Mouse (Mus musculus) embryonic facial prominence, embryonic 13.5 days (tissue): ENCODE measurements around the gene Unk. TPM values are rescaled to one million over a fixed set of nuclear protein-coding genes. Genes with fewer than 3 reads are reported as not detected.

Experiments used
- ATAC-seq: fragments of 200-750 bp; cut with Nextera tagmentation; 2 replicates; pipeline ENCODE4 v1.8.0; 2017; ENCODE audit warnings: low read depth; ENCODE audit not compliant: insufficient number of reproducible peaks, insufficient read depth, low FRiP score, low TSS enrichment
- H3K27ac ChIP-seq: fragments of 300-500 bp; sonication (generic); 2 replicates; pipeline ENCODE4 v1.5.1; 2015; ENCODE audit warnings: moderate library complexity, mild to moderate bottlenecking, inconsistent platforms
- H3K27me3 ChIP-seq: fragments of 300-500 bp; sonication (generic); 2 replicates; pipeline ENCODE4 v1.6.1; 2015; ENCODE audit warnings: mild to moderate bottlenecking, inconsistent platforms
- H3K36me3 ChIP-seq: fragments of 300-500 bp; sonication (generic); 2 replicates; pipeline ENCODE4 v1.6.1; 2015; ENCODE audit warnings: mild to moderate bottlenecking, inconsistent platforms
- H3K4me1 ChIP-seq: fragments of 300-500 bp; sonication (generic); 2 replicates; pipeline ENCODE4 v1.6.1; 2015; ENCODE audit warnings: inconsistent platforms
- H3K4me2 ChIP-seq: fragments of 300-500 bp; sonication (generic); 2 replicates; pipeline ENCODE4 v1.6.1; 2015; ENCODE audit warnings: moderate library complexity, mild to moderate bottlenecking, inconsistent platforms
- H3K4me3 ChIP-seq: fragments of 300-500 bp; sonication (generic); 2 replicates; pipeline ENCODE4 v1.5.1; 2015; ENCODE audit warnings: mild to moderate bottlenecking, inconsistent platforms
- H3K9ac ChIP-seq: fragments of 300-500 bp; sonication (generic); 2 replicates; pipeline ENCODE4 v1.6.1; 2015; ENCODE audit warnings: mild to moderate bottlenecking, inconsistent platforms
- H3K9me3 ChIP-seq: fragments of 300-500 bp; sonication (generic); 2 replicates; pipeline ENCODE4 v1.6.1; 2016; ENCODE audit warnings: inconsistent platforms
- whole genome bisulfite sequencing: fragments of 180-500 bp; shearing (Covaris S2); methylation state at CpG from one replicate; pipeline ENCODE4 v1.1.7; 2015; ENCODE audit warnings: mixed read lengths; 5-methylcytosine and 5-hydroxymethylcytosine counted together
- polyA plus RNA-seq: library from polyadenylated mRNA; unstranded; fragments of >200 nt; fragmentation: Nextera tagmentation; extraction: Ambion mirVana; gene quantifications from 2 replicates; pipeline ENCODE4 v1.2.1, GENCODE M21; 2015

Gene Unk
- polyA plus RNA-seq = 40.7 and 44.9 TPM in 2 replicates

DNA sequence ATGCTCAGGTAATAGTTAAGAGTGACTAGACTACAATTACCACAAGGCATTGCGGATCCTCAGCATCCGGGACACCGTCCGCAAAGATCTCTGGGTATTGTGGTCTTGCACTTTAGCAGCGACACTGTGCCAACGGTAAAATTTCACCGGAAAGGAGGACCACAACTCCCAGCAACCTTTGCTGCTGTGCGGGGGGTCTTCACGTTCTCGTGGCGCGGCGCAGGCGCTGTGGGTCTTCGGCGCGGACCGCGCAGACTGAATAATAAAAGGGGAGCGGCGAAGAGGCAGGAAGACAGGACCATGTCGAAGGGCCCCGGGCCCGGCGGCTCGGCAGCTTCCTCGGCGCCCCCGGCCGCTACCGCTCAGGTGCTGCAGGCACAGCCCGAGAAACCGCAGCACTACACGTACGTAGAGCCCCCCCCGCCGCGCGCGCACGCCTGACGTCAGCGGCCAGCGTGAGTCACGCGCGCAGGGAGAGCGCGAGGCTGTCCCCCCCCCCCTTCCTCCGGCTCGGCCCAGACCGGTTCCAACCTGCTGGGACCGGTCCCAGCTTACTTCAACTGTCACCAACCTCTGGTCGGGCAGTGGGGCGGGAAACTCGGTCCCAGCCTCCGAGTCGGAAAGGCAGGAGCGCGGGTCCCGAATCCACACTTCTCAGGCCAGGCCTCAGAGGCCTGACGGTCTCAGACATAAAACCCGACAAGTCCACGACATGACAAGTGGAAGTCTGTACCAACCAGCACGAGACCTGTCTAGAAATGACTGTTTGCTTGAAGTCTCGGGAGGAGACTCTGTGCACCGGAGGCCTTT lies at the start of gene Unk:
Unk (plus strand) TSS at position 235 of the 810 bp plus-strand sequence.
- H3K9ac ChIP-seq = peak within 1 kb of the TSS; percentile 95
- H3K4me2 ChIP-seq = peak within 1 kb of the TSS; percentile 72
- ATAC-seq = peak; percentile 92
- peaks cover 15% of the 10 kb centered on the region for H3K36me3 ChIP-seq
- under 1% methylated on average over 67 of the region's 67 CpGs for WGBS
- peaks cover 18% of the 10 kb centered on the region for H3K4me1 ChIP-seq
- H3K9me3 ChIP-seq = no peaks in the 10 kb centered on the region
- H3K27me3 ChIP-seq = no peaks in the 10 kb centered on the region
- H3K27ac ChIP-seq = peak within 1 kb of the TSS; percentile 100
- H3K4me3 ChIP-seq = peak within 1 kb of the TSS; percentile 71

- Histone ChIP-seq H3K9ac (no peak overlapping the region), H3K27me3 (peaks cover 6% of the 10 kb centered on the region), H3K4me2 (no peak overlapping the region), H3K27ac (no peak overlapping the region), H3K4me1 (no peaks in the 10 kb centered on the region), H3K9me3 (no peaks in the 10 kb centered on the region), H3K4me3 (no peak overlapping the region), H3K36me3 (no peaks in the 10 kb centered on the region)
- ATAC-seq = no peak
- 92% methylated on average over 15 of the region's 15 CpGs for WGBS
These were observed 47.6 kb upstream of the Unk start for GRCm38 (mm10) chr11:115982472-115982871.

DNA sequence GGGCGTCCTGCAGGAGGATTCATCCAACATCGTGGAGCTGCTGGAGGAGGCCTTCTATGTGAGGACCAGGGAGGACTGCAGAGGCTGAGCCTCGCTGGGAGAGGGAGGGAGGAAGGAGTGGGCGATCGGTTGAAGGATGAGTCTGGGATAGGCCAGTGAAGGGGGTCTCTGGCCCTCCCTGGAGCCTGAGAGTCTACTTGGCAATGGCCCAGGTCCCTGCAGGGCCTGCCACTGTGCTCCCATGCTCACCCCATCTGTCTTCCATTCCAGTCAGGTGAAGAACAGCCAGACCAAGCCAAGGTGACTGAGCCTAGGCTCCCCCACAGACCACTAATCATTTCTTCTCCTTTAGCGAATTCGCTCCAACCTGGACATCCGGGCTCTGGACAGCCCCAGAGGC lies 46.8 kb upstream of the Unk start:
- Histone ChIP-seq H3K4me3 (no peak overlapping the region), H3K27me3 (no peaks in the 10 kb centered on the region), H3K9me3 (no peaks in the 10 kb centered on the region), H3K4me1 (no peaks in the 10 kb centered on the region), H3K4me2 (no peak overlapping the region), H3K27ac (no peak overlapping the region), H3K9ac (no peak overlapping the region), H3K36me3 (no peaks in the 10 kb centered on the region)
- WGBS = 84% methylated on average over 8 of the region's 8 CpGs
- no peak for ATAC-seq

DNA sequence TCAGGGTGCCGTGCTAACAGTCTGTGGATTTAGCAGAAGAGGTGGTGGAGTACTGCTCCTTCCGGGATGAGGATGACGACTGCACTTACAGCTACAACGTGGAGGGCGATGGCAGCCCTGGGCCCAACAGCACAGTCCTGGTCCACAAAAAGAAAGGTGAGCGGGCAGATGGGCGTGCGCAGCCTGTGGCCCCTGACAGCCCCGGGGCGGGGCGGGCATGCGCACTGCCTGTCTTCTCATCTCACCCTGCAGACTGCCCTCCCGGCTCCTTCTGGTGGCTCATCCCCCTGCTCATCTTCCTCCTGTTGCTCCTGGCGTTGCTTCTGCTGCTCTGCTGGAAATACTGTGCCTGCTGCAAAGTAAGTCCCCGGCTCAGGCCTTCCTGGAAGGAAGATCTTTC lies 40.4 kb upstream of the Unk start:
- no peaks in the 10 kb centered on the region; the same call in 1 of the 2 replicates for H3K4me1 ChIP-seq
- no peak for ATAC-seq
- WGBS = 30% methylated on average over 15 of the region's 15 CpGs

GRCm38 (mm10) chr11:115992098-115992497 lies 38.0 kb upstream of the Unk start:
- no peaks in the 10 kb centered on the region for H3K36me3 ChIP-seq
- H3K9me3 ChIP-seq = no peaks in the 10 kb centered on the region
- no peak for ATAC-seq
- no peaks in the 10 kb centered on the region; the same call in 1 of the 2 replicates for H3K4me1 ChIP-seq
- 46% methylated on average over 4 of the region's 4 CpGs for WGBS
- H3K27me3 ChIP-seq = peaks cover 4% of the 10 kb centered on the region; the same call in 1 of the 2 replicates
- H3K9ac ChIP-seq = no peak overlapping the region
- H3K27ac ChIP-seq = no peak overlapping the region
- H3K4me2 ChIP-seq = no peak overlapping the region
- no peak overlapping the region for H3K4me3 ChIP-seq

More for the DNA sequence above, 40.4 kb upstream of the Unk start:
- Histone ChIP-seq H3K36me3 (no peaks in the 10 kb centered on the region), H3K27me3 (peaks cover 4% of the 10 kb centered on the region; the same call in 1 of the 2 replicates), H3K4me2 (peak overlapping the region; percentile 39), H3K9me3 (no peaks in the 10 kb centered on the region), H3K9ac (peak overlapping the region; percentile 55; the same call in 1 of the 2 replicates), H3K4me3 (peak overlapping the region; percentile 17), H3K27ac (no peak overlapping the region)

- Histone ChIP-seq H3K4me3 (no peak overlapping the region), H3K9me3 (no peaks in the 10 kb centered on the region), H3K9ac (no peak overlapping the region), H3K27me3 (peaks cover 2% of the 10 kb centered on the region; the same call in 1 of the 2 replicates), H3K27ac (no peak overlapping the region), H3K36me3 (no peaks in the 10 kb centered on the region), H3K4me1 (peaks cover 5% of the 10 kb centered on the region; the same call in 1 of the 2 replicates), H3K4me2 (no peak overlapping the region)
- no peak for ATAC-seq
- WGBS = 93% methylated on average over 3 of the region's 3 CpGs
These were observed 34.9 kb upstream of the Unk start for GRCm38 (mm10) chr11:115995256-115995655.

- Histone ChIP-seq H3K4me2 (no peak overlapping the region), H3K9ac (no peak overlapping the region), H3K4me1 (peaks cover 11% of the 10 kb centered on the region; the same call in 1 of the 2 replicates), H3K27ac (no peak overlapping the region), H3K27me3 (peaks cover 5% of the 10 kb centered on the region; the same call in 1 of the 2 replicates), H3K9me3 (no peaks in the 10 kb centered on the region), H3K4me3 (no peak overlapping the region), H3K36me3 (no peaks in the 10 kb centered on the region)
- ATAC-seq = no peak
- WGBS = 78% methylated on average over 4 of the region's 4 CpGs
These were observed 33.1 kb upstream of the Unk start for GRCm38 (mm10) chr11:115997047-115997446.

DNA sequence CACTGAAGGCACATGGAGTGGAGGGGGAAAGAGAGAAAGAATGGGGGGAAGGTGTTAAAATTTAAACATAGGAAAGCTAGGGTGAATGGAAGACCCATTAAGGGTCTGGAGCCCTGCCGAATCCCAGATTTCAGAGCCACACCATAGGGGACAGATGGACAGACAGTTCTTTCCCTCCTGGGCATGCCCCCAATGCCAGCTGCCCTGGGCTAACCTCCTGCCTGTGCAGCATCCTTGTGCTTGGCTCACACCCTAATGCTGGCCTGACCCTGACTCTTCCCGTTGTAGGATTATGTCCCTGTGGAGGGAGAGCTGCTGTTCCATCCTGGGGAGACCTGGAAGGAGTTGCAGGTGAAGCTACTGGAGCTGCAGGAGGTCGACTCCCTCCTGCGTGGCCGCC lies 32.5 kb upstream of the Unk start:
- Histone ChIP-seq H3K9me3 (no peaks in the 10 kb centered on the region), H3K36me3 (no peaks in the 10 kb centered on the region), H3K4me3 (no peak overlapping the region), H3K27ac (no peak overlapping the region), H3K4me1 (peaks cover 11% of the 10 kb centered on the region; the same call in 1 of the 2 replicates), H3K4me2 (no peak overlapping the region), H3K27me3 (peaks cover 5% of the 10 kb centered on the region; the same call in 1 of the 2 replicates), H3K9ac (no peak overlapping the region)
- 69% methylated on average over 5 of the region's 5 CpGs for WGBS
- ATAC-seq = no peak

- Histone ChIP-seq H3K9me3 (no peaks in the 10 kb centered on the region), H3K27me3 (peaks cover 5% of the 10 kb centered on the region; the same call in 1 of the 2 replicates), H3K36me3 (0 out of 2 replicates have a peak, but pooled peaks cover 3% of the 10 kb centered on the region), H3K27ac (no peak overlapping the region), H3K9ac (no peak overlapping the region), H3K4me3 (no peak overlapping the region), H3K4me2 (no peak overlapping the region), H3K4me1 (peaks cover 11% of the 10 kb centered on the region; the same call in 1 of the 2 replicates)
- ATAC-seq = no peak
- 81% methylated on average over 7 of the region's 7 CpGs for whole genome bisulfite sequencing
These were observed 31.1 kb upstream of the Unk start for GRCm38 (mm10) chr11:115999027-115999426.

DNA sequence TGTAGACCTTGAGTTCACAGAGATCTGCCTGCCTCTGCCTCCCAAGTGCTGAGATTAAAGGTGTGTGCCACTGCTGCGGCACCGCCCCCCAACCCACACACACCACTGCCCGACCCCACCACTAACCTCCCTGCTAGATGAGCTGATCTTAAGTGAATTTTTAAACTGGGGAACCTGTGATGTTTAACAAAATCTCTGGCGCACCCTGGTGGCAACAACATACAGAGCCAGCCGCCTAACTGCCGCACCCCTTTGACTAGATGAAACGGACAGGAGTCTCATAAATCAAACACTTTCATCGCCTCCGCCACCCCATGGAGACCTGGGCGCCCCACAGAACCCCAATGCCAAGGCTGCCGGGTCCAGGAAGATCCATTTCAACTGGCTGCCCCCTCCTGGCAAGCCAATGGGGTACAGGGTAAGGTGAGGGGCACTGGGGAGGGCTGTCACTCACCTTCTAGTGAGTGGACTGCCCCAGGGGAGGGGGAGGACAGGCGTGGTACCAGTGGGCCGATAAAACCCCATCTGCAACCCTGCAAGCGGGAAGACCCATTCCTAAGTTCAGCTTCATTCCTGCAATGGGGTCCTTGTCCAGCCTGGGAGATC lies 30.5 kb upstream of the Unk start:
- peaks cover 5% of the 10 kb centered on the region; the same call in 1 of the 2 replicates for H3K27me3 ChIP-seq
- ATAC-seq = no peak
- H3K4me2 ChIP-seq = peak overlapping the region; percentile 18; the same call in 1 of the 2 replicates
- no peak overlapping the region for H3K4me3 ChIP-seq
- H3K36me3 ChIP-seq = 0 out of 2 replicates have a peak, but pooled peaks cover 3% of the 10 kb centered on the region
- H3K9ac ChIP-seq = no peak overlapping the region
- H3K27ac ChIP-seq = no peak overlapping the region
- H3K4me1 ChIP-seq = peaks cover 14% of the 10 kb centered on the region; the same call in 1 of the 2 replicates
- 20% methylated on average over 14 of the region's 14 CpGs for WGBS
- no peaks in the 10 kb centered on the region for H3K9me3 ChIP-seq

GRCm38 (mm10) chr11:116000607-116001006 lies 29.5 kb upstream of the Unk start:
- Histone ChIP-seq H3K9ac (no peak overlapping the region), H3K9me3 (no peaks in the 10 kb centered on the region), H3K27ac (no peak overlapping the region), H3K4me1 (peaks cover 24% of the 10 kb centered on the region), H3K36me3 (0 out of 2 replicates have a peak, but pooled peaks cover 3% of the 10 kb centered on the region), H3K27me3 (peaks cover 5% of the 10 kb centered on the region; the same call in 1 of the 2 replicates), H3K4me3 (no peak overlapping the region), H3K4me2 (no peak overlapping the region)
- no peak for ATAC-seq
- WGBS = 21% methylated on average over 10 of the region's 10 CpGs
